Mouse (Mus musculus) macrophage (primary cell): Measurements from ENCODE around the gene Sdr9c7. TPM values are rescaled to one million over a fixed set of nuclear protein-coding genes. Genes with fewer than 3 reads are reported as not detected.
"Not testable (repeated sequence)": the region's sequence is repeated elsewhere in the genome, so short reads cannot be mapped to it uniquely, and the experiment has no call there.

ENCODE experiments used
- H3K27ac ChIP-seq: fragments of 350-480 bp; formaldehyde crosslinking; 2 replicates; pipeline ENCODE4 v1.9.0; 2021
- H3K36me3 ChIP-seq: fragments of 350-480 bp; formaldehyde crosslinking; 2 replicates; pipeline ENCODE4 v1.9.0; 2021; ENCODE audit errors: inconsistent target
- H3K4me3 ChIP-seq: fragments of 350-480 bp; formaldehyde crosslinking; 2 replicates; pipeline ENCODE4 v1.9.0; 2021; ENCODE audit errors: inconsistent target
- H3K79me2 ChIP-seq: fragments of 350-480 bp; formaldehyde crosslinking; 2 replicates; pipeline ENCODE4 v1.9.0; 2021; ENCODE audit errors: inconsistent target
- WGBS: methylation state at CpG from one replicate; pipeline ENCODE4 v1.1.7; 2026; ENCODE audit warnings: inconsistent platforms; ENCODE audit not compliant: missing documents; 5-methylcytosine and 5-hydroxymethylcytosine counted together
- polyA plus RNA-seq: library from polyadenylated mRNA; stranded (reverse); fragments of 250-400 nt; gene quantifications from 3 replicates; pipeline ENCODE4 v1.2.4, GENCODE M21; 2018; ENCODE audit warnings: inconsistent platforms

Sdr9c7 gene
- polyA plus RNA-seq, 1 experiment from 2014 or later: not detected

- not testable (repeated sequence) for H3K36me3 ChIP-seq, H3K79me2 ChIP-seq, H3K27ac ChIP-seq, H3K4me3 ChIP-seq
- WGBS: 53% methylated on average over 5 of the region's 5 CpGs
Measured at GRCm38 (mm10) chr10:127893163-127894022, 4.9 kb upstream of the Sdr9c7 start.

GRCm38 (mm10) chr10:127896705-127897104 is 1.6 kb upstream of the Sdr9c7 start:
- no peaks in the 10 kb centered on the region for H3K79me2 ChIP-seq
- H3K4me3 ChIP-seq: no peak overlapping the region
- no peak overlapping the region for H3K27ac ChIP-seq
- 56% methylated on average over 5 of the region's 5 CpGs for WGBS
- no peaks in the 10 kb centered on the region for H3K36me3 ChIP-seq

GRCm38 (mm10) chr10:127897506-127897905 is 812 bp upstream of the Sdr9c7 start:
- Histone ChIP-seq H3K79me2 (no peaks in the 10 kb centered on the region), H3K27ac (no peak overlapping the region), H3K36me3 (no peaks in the 10 kb centered on the region), H3K4me3 (no peak overlapping the region)
- WGBS: 91% methylated on average over 3 of the region's 3 CpGs

- Histone ChIP-seq H3K27ac (no peak overlapping the region), H3K4me3 (no peak overlapping the region), H3K79me2 (no peaks in the 10 kb centered on the region), H3K36me3 (no peaks in the 10 kb centered on the region)
- WGBS: 72% methylated on average over 4 of the region's 5 CpGs
Measured at GRCm38 (mm10) chr10:127899783-127900182, 1.5 kb downstream of the Sdr9c7 start.

GRCm38 (mm10) chr10:127901751-127902150 is 3.4 kb downstream of the Sdr9c7 start:
- 85% methylated on average over 4 of the region's 4 CpGs for WGBS

GRCm38 (mm10) chr10:127903116-127903515 is 4.8 kb downstream of the Sdr9c7 start:
- Histone ChIP-seq H3K27ac (no peak overlapping the region), H3K79me2 (no peaks in the 10 kb centered on the region), H3K4me3 (no peak overlapping the region), H3K36me3 (no peaks in the 10 kb centered on the region)
- WGBS: 89% methylated on average over 1 of the region's 1 CpGs

More at GRCm38 (mm10) chr10:127901751-127902150, 3.4 kb downstream of the Sdr9c7 start:
- Histone ChIP-seq H3K36me3 (no peaks in the 10 kb centered on the region), H3K4me3 (no peak overlapping the region), H3K79me2 (no peaks in the 10 kb centered on the region), H3K27ac (no peak overlapping the region)

GRCm38 (mm10) chr10:127904718-127905446 is 6.6 kb downstream of the Sdr9c7 start:
- 80% methylated on average over 7 of the region's 7 CpGs for WGBS

GRCm38 (mm10) chr10:127906138-127906537 is 7.8 kb downstream of the Sdr9c7 start:
- Histone ChIP-seq H3K36me3 (no peaks in the 10 kb centered on the region), H3K27ac (no peak overlapping the region), H3K4me3 (no peak overlapping the region), H3K79me2 (no peaks in the 10 kb centered on the region)
- WGBS: 86% methylated on average over 2 of the region's 2 CpGs

More at GRCm38 (mm10) chr10:127904718-127905446, 6.6 kb downstream of the Sdr9c7 start:
- Histone ChIP-seq H3K79me2 (no peaks in the 10 kb centered on the region), H3K27ac (no peak overlapping the region), H3K4me3 (no peak overlapping the region), H3K36me3 (no peaks in the 10 kb centered on the region)

GRCm38 (mm10) chr10:127907386-127907951 is 9.2 kb downstream of the Sdr9c7 start:
- H3K36me3 ChIP-seq: no peaks in the 10 kb centered on the region
- no peak overlapping the region for H3K4me3 ChIP-seq
- no peak overlapping the region for H3K27ac ChIP-seq
- H3K79me2 ChIP-seq: no peaks in the 10 kb centered on the region

- Histone ChIP-seq H3K4me3 (no peak overlapping the region), H3K27ac (no peak overlapping the region), H3K79me2 (no peaks in the 10 kb centered on the region), H3K36me3 (no peaks in the 10 kb centered on the region)
- WGBS: 92% methylated on average over 1 of the region's 1 CpGs
Measured at GRCm38 (mm10) chr10:127915578-127915977, 17.3 kb downstream of the Sdr9c7 start.

GRCm38 (mm10) chr10:127917183-127917582 is 18.9 kb downstream of the Sdr9c7 start:
- not testable (repeated sequence) for H3K27ac ChIP-seq, H3K79me2 ChIP-seq, H3K4me3 ChIP-seq, H3K36me3 ChIP-seq
- 100% methylated on average over 3 of the region's 3 CpGs for WGBS

- Histone ChIP-seq H3K79me2 (no peaks in the 10 kb centered on the region), H3K4me3 (no peak overlapping the region), H3K27ac (no peak overlapping the region), H3K36me3 (no peaks in the 10 kb centered on the region)
- 98% methylated on average over 5 of the region's 5 CpGs for WGBS
Measured at GRCm38 (mm10) chr10:127917651-127918050, 19.3 kb downstream of the Sdr9c7 start.

- H3K36me3 ChIP-seq: no peaks in the 10 kb centered on the region
- H3K79me2 ChIP-seq: no peaks in the 10 kb centered on the region
- H3K4me3 ChIP-seq: no peak overlapping the region
- no peak overlapping the region for H3K27ac ChIP-seq
- 91% methylated on average over 1 of the region's 1 CpGs for WGBS
Measured at GRCm38 (mm10) chr10:127922241-127922640, 23.9 kb downstream of the Sdr9c7 start.

GRCm38 (mm10) chr10:127923024-127923423 is 24.7 kb downstream of the Sdr9c7 start:
- Histone ChIP-seq H3K4me3 (no peak overlapping the region), H3K27ac (no peak overlapping the region), H3K79me2 (no peaks in the 10 kb centered on the region), H3K36me3 (no peaks in the 10 kb centered on the region)
- 87% methylated on average over 8 of the region's 8 CpGs for WGBS
